In the genomic region with DNA sequence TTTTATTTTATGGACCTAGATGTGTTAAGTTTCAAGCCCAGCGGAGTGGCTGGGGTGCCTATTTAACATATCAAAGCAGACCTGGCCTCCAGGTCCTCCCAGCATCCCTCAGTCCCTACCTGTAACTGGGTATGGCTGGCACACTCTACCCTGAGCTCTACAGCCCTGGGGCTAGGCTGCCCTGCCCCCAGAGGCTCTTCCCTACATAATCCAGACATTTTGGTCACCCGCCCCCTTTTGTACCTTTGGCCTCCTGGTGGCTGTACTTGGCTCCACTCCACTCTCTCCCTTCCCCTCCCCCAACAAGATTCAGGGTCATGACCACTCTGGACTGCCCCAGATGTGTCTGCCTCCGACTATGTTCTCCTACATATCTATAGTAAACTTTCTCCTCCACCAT, we compare ENCODE assay signal across 16 mouse cellular contexts. TPM values are rescaled to one million over a fixed set of nuclear protein-coding genes. Genes with fewer than 3 reads are reported as not detected.
DNase-seq lines count a peak whose midpoint lies in the region; ATAC-seq and TF ChIP-seq lines count a peak whose summit lies in the region.
"Had no signal": no experiment of that assay in that cellular context is flagged by ENCODE, and none has a peak within 500 bp of the region (broad histone marks: within the 10 kb centered on the region; RNA-seq: fewer than 3 reads in every experiment).

No protein-coding gene starts in this region.

- TF ChIP-seq CTCF in kidney, adult 2 months (conservative IDR thresholded peaks at IDR 0.05; ENCODE audit: insufficient read depth, insufficient read length, low read depth, low read length) = no peak

- WGBS in kidney, embryonic 15.5 days = 38% methylated on average over 3 of the region's 3 CpGs
- 48% methylated on average over 3 of the region's 3 CpGs for WGBS in kidney, adult 2 months
- 26% methylated on average over 3 of the region's 3 CpGs for WGBS in embryonic facial prominence, embryonic 10.5 days

- H3K9ac ChIP-seq in kidney, embryonic 15.5 days = no peak overlapping the region
- H3K9ac ChIP-seq: hindbrain, embryonic 13.5 days; neural tube, embryonic 13.5 days had no signal

- H3K4me3 ChIP-seq in kidney, embryonic 15.5 days (replicated peaks) = no peak overlapping the region
- H3K4me3 ChIP-seq in kidney, adult 2 months (ENCODE audit: insufficient read depth, low read depth, low read length) = no peak overlapping the region
- no peak overlapping the region for H3K4me3 ChIP-seq in embryonic facial prominence, embryonic 10.5 days
- H3K4me3 ChIP-seq: heart, adult 2 months; hindbrain, embryonic 13.5 days; neural tube, embryonic 13.5 days had no signal

- H3K36me3 ChIP-seq in kidney, embryonic 15.5 days = no peaks in the 10 kb centered on the region
- no peaks in the 10 kb centered on the region for H3K36me3 ChIP-seq in kidney, adult 2 months (ENCODE audit: control insufficient read depth, insufficient read depth, low read length)
- no peaks in the 10 kb centered on the region for H3K36me3 ChIP-seq in embryonic facial prominence, embryonic 10.5 days (replicated peaks)
- H3K36me3 ChIP-seq: hindbrain, embryonic 13.5 days; neural tube, embryonic 13.5 days had no signal

- H3K27ac ChIP-seq in kidney, embryonic 15.5 days = no peak overlapping the region
- H3K27ac ChIP-seq in kidney, adult 2 months (ENCODE audit: insufficient read depth, low read depth, low read length) = no peak overlapping the region
- H3K27ac ChIP-seq in embryonic facial prominence, embryonic 10.5 days (replicated peaks) = no peak overlapping the region
- H3K27ac ChIP-seq: heart, adult 2 months; hindbrain, embryonic 13.5 days; neural tube, embryonic 13.5 days had no signal

- DNase-seq in kidney, adult 2 months = no peak
- peak; percentile 74 for DNase-seq in R1 (ENCODE audit: low read depth, low spot score)
- DNase-seq in embryonic facial prominence, embryonic 10.5 days (ENCODE audit: low spot score) = peak; percentile 23
- peak; percentile 23 for DNase-seq in mesoderm, embryonic 11.5 days (ENCODE audit: low read depth, low spot score)
- DNase-seq in urinary bladder, postnatal 36 days (ENCODE audit: low spot score in 2 of 2) = no peak
- no peak for DNase-seq in c-Kit-positive CD71-positive TER-119-positive erythroid progenitor cells, embryonic 14.5 days (ENCODE audit: low spot score)
- DNase-seq: adrenal gland, adult 2 months; heart, adult 2 months; kidney, adult 8-10 months; right cerebral cortex, adult 18-20 months; thymus, adult 18-20 months had no signal

- H3K4me2 ChIP-seq in kidney, embryonic 15.5 days = no peak overlapping the region
- H3K4me2 ChIP-seq: hindbrain, embryonic 13.5 days; neural tube, embryonic 13.5 days had no signal

- no peaks in the 10 kb centered on the region for H3K9me3 ChIP-seq in kidney, embryonic 15.5 days (replicated peaks)
- H3K9me3 ChIP-seq in embryonic facial prominence, embryonic 10.5 days = no peaks in the 10 kb centered on the region
- H3K9me3 ChIP-seq: hindbrain, embryonic 13.5 days; neural tube, embryonic 13.5 days had no signal

- no peak for TF ChIP-seq POLR2A in kidney, adult 2 months (IDR thresholded peaks at IDR 0.05; ENCODE audit: low read depth, low read length)

- 0 out of 2 replicates have a peak, but pooled peaks have one; percentile 26 for ATAC-seq in kidney, embryonic 15.5 days (replicated peaks; ENCODE audit: low FRiP score)
- ATAC-seq: CD4-positive, CD25-positive, alpha-beta regulatory T cell, adult 4 months; forebrain, embryonic 14.5 days had no signal

- H3K27me3 ChIP-seq in kidney, embryonic 15.5 days = peaks cover 15% of the 10 kb centered on the region
- no peaks in the 10 kb centered on the region for H3K27me3 ChIP-seq in kidney, adult 2 months (replicated peaks; ENCODE audit: control insufficient read depth, insufficient read depth, low read length)
- peaks cover 51% of the 10 kb centered on the region for H3K27me3 ChIP-seq in embryonic facial prominence, embryonic 10.5 days (replicated peaks; ENCODE audit: low read depth, poor library complexity, severe bottlenecking)

- H3K4me1 ChIP-seq in kidney, embryonic 15.5 days = peaks cover 29% of the 10 kb centered on the region
- H3K4me1 ChIP-seq in kidney, adult 2 months (ENCODE audit: control insufficient read depth, insufficient read depth, low read length) = no peaks in the 10 kb centered on the region; the same call in 1 of the 2 replicates
- peaks cover 36% of the 10 kb centered on the region for H3K4me1 ChIP-seq in embryonic facial prominence, embryonic 10.5 days

RNA-seq across cellular contexts. Expression of gene Rnf144b, which starts 2.0 kb away (rescaled TPM):
- 0.69 and 0.71 TPM in 2 replicates for polyA plus RNA-seq in kidney, embryonic 15.5 days (2015; fragmentation: Nextera tagmentation; extraction: Ambion mirVana)
- polyA plus RNA-seq in kidney, adult 2 months (2012; rRNA removed) = 3.1 and 3.2 TPM in 2 replicates
- polyA plus RNA-seq in embryonic facial prominence, embryonic 10.5 days (2016; fragmentation: Nextera tagmentation; extraction: Ambion mirVana) = 0.79 and 0.90 TPM in 2 replicates

RNA-seq across cellular contexts. Expression of gene Dek, which starts 18.4 kb away (rescaled TPM):
- polyA plus RNA-seq in kidney, embryonic 15.5 days (2015; fragmentation: Nextera tagmentation; extraction: Ambion mirVana) = 286 and 301 TPM in 2 replicates
- 12.8 and 17.6 TPM in 2 replicates for polyA plus RNA-seq in kidney, adult 2 months (2012; rRNA removed)
- 340 and 346 TPM in 2 replicates for polyA plus RNA-seq in embryonic facial prominence, embryonic 10.5 days (2016; fragmentation: Nextera tagmentation; extraction: Ambion mirVana)

Comparison
In these comparisons a context has a peak if more than half of its experiments do, and no peak if none do; other contexts are left out.
1. RNA of gene Dek, which starts 18.4 kb away (polyA plus RNA-seq): 340 to 346 TPM in embryonic facial prominence, embryonic 10.5 days and 286 to 301 TPM in kidney, embryonic 15.5 days; 12.8 to 17.6 TPM in kidney, adult 2 months; every median in the first group is over 10 times any median in the second.
2. DNase-seq: peak in R1 (single experiment), embryonic facial prominence, embryonic 10.5 days (single experiment) and mesoderm, embryonic 11.5 days (single experiment); none in kidney, adult 2 months (single experiment), urinary bladder, postnatal 36 days (0 of 2) and c-Kit-positive CD71-positive TER-119-positive erythroid progenitor cells, embryonic 14.5 days (single experiment).